Mouse (Mus musculus) CH12.LX (cell line): ENCODE measurements at regions not wholly inside any gene's neighbourhood (a gene's known extent, or its start where the extent isn't known, plus 50 kb on each side); places are given as distances from the start of the nearest gene placed in this dataset.

Source experiments
- DNase-seq: peaks from one replicate; pipeline ENCODE4 v3.0.0-alpha.2; 2013; ENCODE audit errors: extremely low read depth
- H3K27ac ChIP-seq: 2 replicates; pipeline ENCODE4 v1.5.1; 2012; ENCODE audit warnings: low read depth, mild to moderate bottlenecking, control low read depth, moderate library complexity; ENCODE audit not compliant: insufficient read depth
- H3K27me3 ChIP-seq: replicated peaks from 2 replicates; pipeline ENCODE3; 2012; ENCODE audit warnings: inconsistent platforms
- H3K36me3 ChIP-seq, 2 experiments: replicated peaks in 1 of 2; 2 replicates each; pipeline versions ENCODE3 to v1.6.1; 2012; ENCODE audit warnings: inconsistent platforms in 1 of 2, low read length in 1 of 2, mild to moderate bottlenecking in 1 of 2, mixed read lengths in 1 of 2, moderate library complexity in 1 of 2; ENCODE audit not compliant: control insufficient read depth in 1 of 2, insufficient read depth in 1 of 2
- H3K4me1 ChIP-seq, 2 experiments: 2 replicates each; pipeline ENCODE4 v1.6.1; 2012; ENCODE audit warnings: inconsistent platforms in 1 of 2, moderate library complexity in 1 of 2; ENCODE audit not compliant: insufficient read depth in 2 of 2, control insufficient read depth in 1 of 2
- H3K4me2 ChIP-seq: 2 replicates; pipeline ENCODE4 v1.6.1; 2012; ENCODE audit warnings: low read depth, mild to moderate bottlenecking, control low read depth; ENCODE audit not compliant: poor library complexity, insufficient read depth, severe bottlenecking
- H3K4me3 ChIP-seq, 3 experiments: fragments of 150-350 bp in 1 of 3; sonication (generic) in 1 of 3; replicated peaks in 1 of 3; 2 replicates each; pipeline versions ENCODE3 to v1.5.1; 2011 to 2012; ENCODE audit warnings: low read depth in 2 of 3, low read length in 2 of 3, mild to moderate bottlenecking in 2 of 3, moderate library complexity in 2 of 3, control low read depth in 1 of 3, improper control_type of control experiment in 1 of 3, inconsistent platforms in 1 of 3, mixed read lengths in 1 of 3; ENCODE audit not compliant: poor library complexity in 1 of 3
- H3K79me2 ChIP-seq: replicated peaks from 2 replicates; pipeline ENCODE4 v1.6.1; 2012; ENCODE audit warnings: mild to moderate bottlenecking, moderate library complexity; ENCODE audit not compliant: control insufficient read depth, poor library complexity, insufficient read depth, severe bottlenecking; ENCODE audit errors: extremely low read depth
- H3K9ac ChIP-seq: 2 replicates; pipeline ENCODE4 v1.6.1; 2012; ENCODE audit warnings: low read depth, mild to moderate bottlenecking, control low read depth, moderate library complexity; ENCODE audit not compliant: insufficient read depth
- H3K9me3 ChIP-seq: replicated peaks from 2 replicates; pipeline ENCODE3; 2012; ENCODE audit warnings: low read length, inconsistent platforms, mixed read lengths
- BHLHE40 ChIP-seq: IDR thresholded peaks from 2 replicates; pipeline ENCODE4 v1.6.1; 2011; ENCODE audit warnings: mild to moderate bottlenecking, low read depth, low read length, improper control_type of control experiment
- CHD2 ChIP-seq: IDR thresholded peaks from 2 replicates; pipeline ENCODE4 v1.6.1; 2011; ENCODE audit warnings: low read length, improper control_type of control experiment
- ELF1 ChIP-seq: IDR thresholded peaks from 2 replicates; pipeline ENCODE4 v1.6.1; 2014; ENCODE audit warnings: low read depth, mild to moderate bottlenecking, inconsistent platforms, low read length, improper control_type of control experiment
- ETS1 ChIP-seq: conservative IDR thresholded peaks from 2 replicates; pipeline ENCODE4 v1.6.1; 2012; ENCODE audit warnings: low read depth, mild to moderate bottlenecking, inconsistent platforms, low read length, improper control_type of control experiment, moderate library complexity
- GABPA ChIP-seq: IDR thresholded peaks from 2 replicates; pipeline ENCODE4 v1.6.1; 2012; ENCODE audit warnings: low read depth, low read length, improper control_type of control experiment, inconsistent platforms; ENCODE audit not compliant: insufficient replicate concordance
- HCFC1 ChIP-seq: IDR thresholded peaks from 2 replicates; pipeline ENCODE4 v1.6.1; 2012; ENCODE audit warnings: low read depth, mild to moderate bottlenecking, inconsistent platforms, low read length, improper control_type of control experiment
- IRF4 ChIP-seq: IDR thresholded peaks from 2 replicates; pipeline ENCODE4 v1.6.1; 2014; ENCODE audit warnings: low read depth, mild to moderate bottlenecking, inconsistent platforms, low read length, improper control_type of control experiment
- JUND ChIP-seq: conservative IDR thresholded peaks from 2 replicates; pipeline ENCODE4 v1.6.1; 2011; ENCODE audit warnings: low read depth, low read length, improper control_type of control experiment
- KAT2A ChIP-seq: IDR thresholded peaks from 2 replicates; pipeline ENCODE4 v1.6.1; 2012; ENCODE audit warnings: low read length, improper control_type of control experiment, inconsistent platforms; ENCODE audit not compliant: insufficient replicate concordance
- MAX ChIP-seq: IDR thresholded peaks from 2 replicates; pipeline ENCODE4 v1.6.1; 2011; ENCODE audit warnings: low read length, improper control_type of control experiment
- MAZ ChIP-seq: IDR thresholded peaks from 2 replicates; pipeline ENCODE4 v1.6.1; 2012; ENCODE audit warnings: low read depth, mild to moderate bottlenecking, inconsistent platforms, low read length, improper control_type of control experiment, moderate library complexity
- MYC ChIP-seq: IDR thresholded peaks from 2 replicates; pipeline ENCODE4 v1.6.1; 2011; ENCODE audit warnings: low read depth, mild to moderate bottlenecking, improper control_type of control experiment, low read length
- NELFE ChIP-seq: IDR thresholded peaks from 2 replicates; pipeline ENCODE4 v1.6.1; 2011; ENCODE audit warnings: low read depth, low read length, improper control_type of control experiment
- POLR2AphosphoS2 ChIP-seq: IDR thresholded peaks from 2 replicates; pipeline ENCODE4 v1.6.1; 2011; ENCODE audit warnings: low read depth, low read length, improper control_type of control experiment
- TBP ChIP-seq: conservative IDR thresholded peaks from 2 replicates; pipeline ENCODE4 v1.6.1; 2011; ENCODE audit warnings: low read depth, low read length, improper control_type of control experiment
- UBTF ChIP-seq: IDR thresholded peaks from 2 replicates; pipeline ENCODE4 v1.6.1; 2012; ENCODE audit warnings: low read depth, mild to moderate bottlenecking, inconsistent platforms, low read length, improper control_type of control experiment, moderate library complexity
- USF2 ChIP-seq: conservative IDR thresholded peaks from 2 replicates; pipeline ENCODE4 v1.6.1; 2011; ENCODE audit warnings: low read depth, low read length, improper control_type of control experiment
- ZKSCAN1 ChIP-seq: IDR thresholded peaks from 2 replicates; pipeline ENCODE4 v1.6.1; 2012; ENCODE audit warnings: low read depth, inconsistent platforms, low read length, improper control_type of control experiment, borderline replicate concordance
- ZNF384 ChIP-seq: IDR thresholded peaks from 2 replicates; pipeline ENCODE4 v1.6.1; 2012; ENCODE audit warnings: low read depth, low read length, improper control_type of control experiment, inconsistent platforms
- dilution Hi-C: fragments of 300-500 bp; cut with MboI; formaldehyde crosslinking; loops from 2 replicates; pipeline ENCODE4 v1.14.3; 2020; ENCODE audit warnings: low sequenced_read_pairs; ENCODE audit not compliant: extremely low pct_unique_long_range_greater_than_20kb, extremely low pct_ligation_motif_present
- in situ Hi-C: fragments of 300-500 bp; cut with MboI; formaldehyde crosslinking; loops from 3 replicates; pipeline ENCODE4 v1.14.3; 2019; ENCODE audit warnings: low sequenced_read_pairs, low pct_ligation_motif_present, low pct_unique_long_range_greater_than_20kb, mixed read lengths

DNA sequence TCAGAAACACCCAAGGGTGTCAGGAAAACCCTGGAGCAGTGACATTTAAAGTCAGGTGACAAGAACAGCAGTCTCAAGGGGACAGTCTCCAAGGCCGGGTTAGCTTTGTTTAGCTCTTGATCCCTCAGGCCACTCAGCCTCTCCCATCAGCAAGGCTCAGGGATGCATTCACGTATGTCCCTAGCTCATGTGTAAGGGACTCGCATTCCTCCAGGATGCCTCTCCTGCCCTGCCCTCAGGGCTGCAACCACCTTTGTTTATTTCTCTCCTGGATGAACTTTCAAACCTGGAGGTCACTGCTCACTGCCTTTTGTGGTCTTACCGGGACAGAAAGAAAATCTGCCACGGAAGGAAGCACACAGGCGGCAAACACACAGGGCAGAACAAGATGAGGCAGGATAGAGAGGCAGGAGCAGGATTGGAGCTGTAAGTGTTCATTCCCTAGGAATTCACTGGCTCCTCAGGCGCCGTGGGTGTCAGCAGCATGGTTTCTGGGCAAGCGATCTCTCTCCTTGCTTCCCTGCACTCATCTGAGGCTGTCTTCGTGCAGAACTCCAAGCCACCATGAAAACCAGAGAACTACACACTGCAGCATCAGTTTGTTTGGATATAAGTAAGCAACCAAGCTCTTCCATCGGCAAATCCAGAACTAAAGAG lies 90.2 kb upstream of the Klf14 start:
- H3K36me3 ChIP-seq: no peaks in the 10 kb centered on the region
- in situ Hi-C loops: no loop called here
- no peak for TF ChIP-seq ZNF384
- TF ChIP-seq POLR2AphosphoS2: no peak
- no peak for TF ChIP-seq MAX
- no peak for TF ChIP-seq MYC
- no peak for TF ChIP-seq TBP
- TF ChIP-seq IRF4: no peak
- no peak for TF ChIP-seq CHD2
- H3K9ac ChIP-seq: no peak overlapping the region
- H3K79me2 ChIP-seq: no peaks in the 10 kb centered on the region
- no peaks in the 10 kb centered on the region for H3K27me3 ChIP-seq
- dilution Hi-C loops: no loop called here
- no peaks in the 10 kb centered on the region for H3K9me3 ChIP-seq
- no peak overlapping the region for H3K4me3 ChIP-seq
- DNase-seq: no peak
- H3K4me2 ChIP-seq: no peak overlapping the region
- H3K4me1 ChIP-seq: no peaks in the 10 kb centered on the region
- no peak overlapping the region for H3K27ac ChIP-seq

GRCm38 (mm10) chr6:31050831-31051230 lies 92.0 kb upstream of the Klf14 start:
- no peak overlapping the region for H3K27ac ChIP-seq
- no peak overlapping the region for H3K4me2 ChIP-seq
- in situ Hi-C loops (no loop called here), dilution Hi-C loops (no loop called here)
- no peaks in the 10 kb centered on the region for H3K4me1 ChIP-seq
- H3K36me3 ChIP-seq: peaks cover 8 to 13% of the 10 kb centered on the region in 2 experiments
- TF ChIP-seq MAZ: no peak
- TF ChIP-seq ZKSCAN1: no peak
- TF ChIP-seq ETS1: no peak
- no peak for TF ChIP-seq BHLHE40
- TF ChIP-seq IRF4: no peak
- TF ChIP-seq UBTF: no peak
- no peak for TF ChIP-seq ELF1
- no peak for TF ChIP-seq MYC
- TF ChIP-seq CHD2: no peak
- TF ChIP-seq JUND: no peak
- no peak for TF ChIP-seq GABPA
- no peak for TF ChIP-seq USF2
- TF ChIP-seq HCFC1: no peak
- TF ChIP-seq POLR2AphosphoS2: no peak
- no peak for TF ChIP-seq MAX
- no peak for TF ChIP-seq NELFE
- no peak for TF ChIP-seq KAT2A
- no peak for DNase-seq
- H3K4me3 ChIP-seq: no peak overlapping the region
- no peak overlapping the region for H3K9ac ChIP-seq
- no peaks in the 10 kb centered on the region for H3K27me3 ChIP-seq
- no peaks in the 10 kb centered on the region for H3K9me3 ChIP-seq
- H3K79me2 ChIP-seq: no peaks in the 10 kb centered on the region
